Mouse (Mus musculus) midbrain, embryonic 11.5 days (tissue): ENCODE data around the gene Cct6b. TPM values are rescaled to one million over a fixed set of nuclear protein-coding genes. Genes with fewer than 3 reads are reported as not detected.

Experiments
- ATAC-seq: fragments of 200-750 bp; cut with Nextera tagmentation; 2 replicates; pipeline ENCODE4 v1.8.0; 2017; ENCODE audit warnings: moderate TSS enrichment, moderate library complexity; ENCODE audit not compliant: low FRiP score
- DNase-seq: peaks from one replicate; pipeline ENCODE4 v3.0.0; 2015; ENCODE audit warnings: low spot score; ENCODE audit errors: missing footprints
- H3K27ac ChIP-seq: fragments of 300-500 bp; sonication (generic); 2 replicates; pipeline ENCODE4 v1.5.1; 2014; ENCODE audit warnings: low read depth, low read length
- H3K27me3 ChIP-seq: fragments of 300-500 bp; sonication (generic); 2 replicates; pipeline ENCODE4 v1.6.1; 2014; ENCODE audit warnings: mild to moderate bottlenecking, low read length, moderate library complexity, mixed read lengths; ENCODE audit not compliant: control insufficient read depth, insufficient read depth
- H3K36me3 ChIP-seq: fragments of 300-500 bp; sonication (generic); 2 replicates; pipeline ENCODE4 v1.6.1; 2014; ENCODE audit warnings: mild to moderate bottlenecking, low read length, moderate library complexity, mixed read lengths; ENCODE audit not compliant: control insufficient read depth, insufficient read depth
- H3K4me1 ChIP-seq: fragments of 300-500 bp; sonication (generic); 2 replicates; pipeline ENCODE4 v1.6.1; 2014; ENCODE audit warnings: low read length; ENCODE audit not compliant: control insufficient read depth, insufficient read depth
- H3K4me2 ChIP-seq: fragments of 300-500 bp; sonication (generic); 2 replicates; pipeline ENCODE4 v1.6.1; 2014; ENCODE audit warnings: mild to moderate bottlenecking, moderate library complexity
- H3K4me3 ChIP-seq: fragments of 300-500 bp; sonication (generic); 2 replicates; pipeline ENCODE4 v1.5.1; 2014; ENCODE audit warnings: low read depth, low read length
- H3K9ac ChIP-seq: fragments of 300-500 bp; sonication (generic); 2 replicates; pipeline ENCODE4 v1.6.1; 2014; ENCODE audit warnings: low read length
- H3K9me3 ChIP-seq: fragments of 300-500 bp; sonication (generic); 2 replicates; pipeline ENCODE4 v1.6.1; 2016; ENCODE audit warnings: low read length; ENCODE audit not compliant: control insufficient read depth
- WGBS: fragments of 180-500 bp; shearing (Covaris S2); extraction: QIAGEN DNeasy Blood & Tissue Kit; methylation state at CpG from one replicate; pipeline ENCODE4 v1.1.7; 2014; 5-methylcytosine and 5-hydroxymethylcytosine counted together
- polyA plus RNA-seq: library from polyadenylated mRNA; unstranded; fragments of >200 nt; fragmentation: Nextera tagmentation; extraction: Ambion mirVana; gene quantifications from 2 replicates; pipeline ENCODE4 v1.2.1, GENCODE M21; 2014

The Cct6b gene
- polyA plus RNA-seq, 1 experiment from 2014 or later, result 0.16 TPM

DNA sequence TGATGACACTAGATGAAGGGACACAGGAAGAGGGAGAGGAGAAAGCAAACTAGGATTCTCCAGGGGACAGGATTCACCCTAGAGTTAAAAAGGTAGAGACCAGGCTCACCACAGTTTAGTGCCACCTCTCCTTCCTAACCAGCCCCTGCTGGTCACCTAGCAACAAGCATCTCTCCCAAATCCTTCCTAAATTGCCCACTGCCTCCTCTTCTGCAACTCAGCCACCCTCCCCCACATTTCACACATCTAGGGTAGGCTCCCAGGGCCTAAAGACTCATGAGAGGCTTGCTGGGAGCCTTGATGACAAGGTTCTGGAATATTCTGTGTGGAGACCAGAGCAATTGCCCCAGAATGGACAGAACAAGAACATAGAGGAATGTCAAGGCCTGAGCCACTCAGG, 76.5 kb downstream of the Cct6b start:
- Histone ChIP-seq H3K4me2 (no peak overlapping the region), H3K9me3 (no peaks in the 10 kb centered on the region), H3K9ac (no peak overlapping the region), H3K27me3 (no peaks in the 10 kb centered on the region), H3K36me3 (no peaks in the 10 kb centered on the region), H3K4me1 (no peaks in the 10 kb centered on the region), H3K27ac (no peak overlapping the region), H3K4me3 (no peak overlapping the region)
- ATAC-seq (no peak), DNase-seq (no peak)

DNA sequence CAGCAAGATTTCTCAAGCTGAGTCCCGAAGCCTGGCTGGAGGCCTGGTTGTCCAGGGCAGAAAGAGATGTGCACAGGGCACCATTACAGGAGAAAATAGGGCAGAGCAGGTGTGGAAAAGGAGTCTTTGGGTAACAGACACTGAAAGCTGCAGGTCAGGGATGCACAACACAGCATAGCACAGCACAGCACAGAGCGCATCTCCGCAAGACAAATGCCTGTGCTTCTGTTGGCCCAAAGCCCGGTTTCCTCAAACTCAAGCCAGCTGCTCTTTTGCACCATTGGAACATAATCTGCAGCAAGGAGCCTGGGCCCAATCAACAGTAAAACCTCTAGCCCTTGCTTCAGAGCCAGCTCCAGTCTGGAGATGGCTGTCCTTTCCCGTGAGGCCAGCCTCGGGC, 79.4 kb downstream of the Cct6b start:
- DNase-seq (no peak), ATAC-seq (no peak)
- no peaks in the 10 kb centered on the region for H3K27me3 ChIP-seq
- no peak overlapping the region for H3K9ac ChIP-seq
- H3K36me3 ChIP-seq, result no peaks in the 10 kb centered on the region
- H3K4me1 ChIP-seq, result no peaks in the 10 kb centered on the region
- H3K4me3 ChIP-seq, result no peak overlapping the region
- H3K4me2 ChIP-seq, result no peak overlapping the region
- no peak overlapping the region for H3K27ac ChIP-seq
- WGBS, result 92% methylated on average over 6 of the region's 6 CpGs
- H3K9me3 ChIP-seq, result no peaks in the 10 kb centered on the region

DNA sequence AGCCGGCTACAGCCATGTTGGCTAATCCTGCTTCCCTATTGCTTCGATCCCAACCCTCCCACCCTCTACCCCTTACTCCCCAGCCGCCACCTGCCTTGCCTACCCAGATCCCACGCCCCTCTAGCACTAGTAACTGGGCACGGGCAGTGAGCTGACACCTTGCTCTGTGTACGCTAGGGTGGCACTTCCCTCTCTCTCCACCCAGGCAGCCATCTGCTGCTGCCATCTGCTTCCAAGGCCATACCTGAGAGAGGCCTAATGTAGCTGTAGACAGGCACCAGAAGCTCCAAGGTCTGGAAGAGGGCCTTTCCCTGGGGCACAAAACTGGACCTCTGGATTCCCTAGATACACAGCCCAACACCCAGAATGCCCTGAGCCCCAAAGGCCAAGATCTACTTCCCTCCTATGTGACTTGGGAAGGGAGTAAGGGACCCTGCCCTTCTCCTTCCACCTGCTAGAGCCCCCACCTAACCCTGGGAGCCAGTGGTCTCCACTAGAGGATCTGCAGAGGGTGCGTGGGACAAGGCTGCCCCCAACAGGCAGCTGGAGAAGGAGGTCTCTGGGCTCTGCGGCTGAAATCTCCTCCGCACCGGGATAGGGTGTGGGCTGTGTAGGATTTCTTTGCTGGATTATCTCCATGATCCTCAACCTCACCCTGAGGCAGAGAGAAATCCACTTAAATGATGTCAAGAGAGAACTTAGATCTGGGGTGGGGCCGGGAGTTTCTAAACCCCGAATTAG, 80.2 kb downstream of the Cct6b start:
- Histone ChIP-seq H3K36me3 (no peaks in the 10 kb centered on the region), H3K27me3 (no peaks in the 10 kb centered on the region), H3K9ac (no peak overlapping the region), H3K27ac (no peak overlapping the region), H3K4me2 (no peak overlapping the region), H3K4me3 (no peak overlapping the region), H3K9me3 (no peaks in the 10 kb centered on the region), H3K4me1 (no peaks in the 10 kb centered on the region)
- WGBS, result 55% methylated on average over 12 of the region's 12 CpGs
- no peak for ATAC-seq
- DNase-seq, result no peak

DNA sequence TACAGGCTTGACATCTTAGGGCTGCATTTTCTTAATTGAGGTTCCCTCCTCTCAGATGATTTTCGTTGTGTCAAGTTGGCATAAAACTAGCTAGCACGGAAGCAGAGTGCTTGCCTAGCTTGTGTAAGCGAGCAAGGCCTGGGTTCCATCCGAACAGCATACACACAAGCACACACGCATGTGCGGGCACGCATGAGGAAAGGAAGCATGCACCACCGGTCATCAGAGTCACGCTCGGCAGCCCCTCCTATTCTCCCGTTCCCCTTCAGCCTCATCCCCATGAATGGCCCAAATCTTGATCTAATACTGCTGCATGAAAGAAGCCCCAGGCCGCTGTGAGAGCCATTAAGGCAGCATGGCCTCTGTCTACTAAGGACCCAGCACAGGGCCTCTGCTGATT, 85.6 kb downstream of the Cct6b start:
- H3K9ac ChIP-seq, result no peak overlapping the region
- H3K9me3 ChIP-seq, result no peaks in the 10 kb centered on the region
- no peak overlapping the region for H3K4me2 ChIP-seq
- DNase-seq, result no peak
- no peak overlapping the region for H3K27ac ChIP-seq
- H3K4me3 ChIP-seq, result no peak overlapping the region
- ATAC-seq, result no peak
- 78% methylated on average over 12 of the region's 12 CpGs for whole genome bisulfite sequencing
- no peaks in the 10 kb centered on the region for H3K4me1 ChIP-seq
- no peaks in the 10 kb centered on the region for H3K36me3 ChIP-seq
- no peaks in the 10 kb centered on the region for H3K27me3 ChIP-seq

Other genes starting within 250 kb of the Cct6b start
- gene Zfp830, start within 50 bp of the Cct6b start, polyA plus RNA-seq, result 35.1 and 38.5 TPM in 2 replicates
- 48.2 and 52.6 TPM in 2 replicates for gene Lig3, start 16.8 kb upstream of the Cct6b start, polyA plus RNA-seq
- 8.9 and 9.2 TPM in 2 replicates for gene Rffl, start 106.9 kb upstream of the Cct6b start, polyA plus RNA-seq
- gene Rad51d, start 126.3 kb upstream of the Cct6b start, polyA plus RNA-seq, result 13.7 and 17.4 TPM in 2 replicates
- gene Fndc8, start 127.8 kb upstream of the Cct6b start, polyA plus RNA-seq, result 0.19 and 0.30 TPM in 2 replicates
- 22.9 and 23.7 TPM in 2 replicates for gene Nle1, start 144.1 kb upstream of the Cct6b start, polyA plus RNA-seq
- 0.10 and 0.21 TPM in 2 replicates for gene Unc45b, start 146.2 kb upstream of the Cct6b start, polyA plus RNA-seq
- gene Slfn5, start 187.0 kb upstream of the Cct6b start, polyA plus RNA-seq, result 0.14 and 0.47 TPM in 2 replicates
- gene Slfn9, start 227.5 kb upstream of the Cct6b start, polyA plus RNA-seq, result 7.1 and 7.6 TPM in 2 replicates